In genomic region chr13:34192414-34193191, GRCm38 (mm10) we compare ENCODE assay signal across 9 mouse cellular contexts. TPM values are rescaled to one million over a fixed set of nuclear protein-coding genes. Genes with fewer than 3 reads are reported as not detected.
A peak's percentile ranks its signal among the peaks of the same experiment; 100 is the strongest.
DNase-seq lines count a peak whose midpoint lies in the region; ATAC-seq lines count a peak whose summit lies in the region.
"Had no signal": no experiment of that assay in that cellular context is flagged by ENCODE, and none has a peak within 500 bp of the region (broad histone marks: within the 10 kb centered on the region; RNA-seq: fewer than 3 reads in every experiment).

No protein-coding gene starts in this region.

- peaks cover 70% of the 10 kb centered on the region for H3K36me3 ChIP-seq in hindbrain, embryonic 10.5 days
- peaks cover 8% of the 10 kb centered on the region for H3K36me3 ChIP-seq in stomach, embryonic 16.5 days (ENCODE audit: control insufficient read depth, insufficient read depth, low read length)

- ATAC-seq in stomach, embryonic 16.5 days (ENCODE audit: insufficient read depth, low FRiP score), result peak; percentile 65

- H3K27ac ChIP-seq in hindbrain, embryonic 10.5 days, result peak overlapping the region; percentile 80
- H3K27ac ChIP-seq in stomach, embryonic 16.5 days (ENCODE audit: low read length), result no peak overlapping the region
- H3K27ac ChIP-seq: liver, embryonic 15.5 days had no signal

- H3K9me3 ChIP-seq in hindbrain, embryonic 10.5 days, result no peaks in the 10 kb centered on the region
- no peaks in the 10 kb centered on the region for H3K9me3 ChIP-seq in stomach, embryonic 16.5 days (replicated peaks; ENCODE audit: control insufficient read depth, low read length)
- H3K9me3 ChIP-seq: liver, embryonic 15.5 days had no signal

- peak; percentile 17 for DNase-seq in embryo, embryonic 11 days
- DNase-seq in embryo, embryonic 10 days (ENCODE audit: low spot score), result no peak
- peak; percentile 31 to 43 for DNase-seq in urinary bladder, postnatal 36 days (ENCODE audit: low spot score in 2 of 2)
- DNase-seq in urinary bladder, adult 2 months (ENCODE audit: low spot score), result no peak
- no peak for DNase-seq in hindbrain, embryonic 10.5 days (ENCODE audit: low spot score)
- DNase-seq in layer of hippocampus, postnatal 25 days (ENCODE audit: extremely low spot score in 1 of 2, low spot score in 1 of 2), result peak; percentile 25 to 33
- DNase-seq in c-Kit-positive CD71-positive TER-119-positive erythroid progenitor cells, embryonic 14.5 days (ENCODE audit: low spot score), result no peak

- peaks cover 23% of the 10 kb centered on the region for H3K4me1 ChIP-seq in hindbrain, embryonic 10.5 days (replicated peaks)
- H3K4me1 ChIP-seq in stomach, embryonic 16.5 days (ENCODE audit: control insufficient read depth, insufficient read depth, low read length), result no peaks in the 10 kb centered on the region
- H3K4me1 ChIP-seq: liver, embryonic 15.5 days had no signal

- 71% methylated on average over 8 of the region's 8 CpGs for WGBS in hindbrain, embryonic 10.5 days
- WGBS in stomach, embryonic 16.5 days, result 70% methylated on average over 8 of the region's 8 CpGs

- no peaks in the 10 kb centered on the region for H3K27me3 ChIP-seq in hindbrain, embryonic 10.5 days (ENCODE audit: insufficient read depth, poor library complexity, severe bottlenecking)
- no peaks in the 10 kb centered on the region for H3K27me3 ChIP-seq in stomach, embryonic 16.5 days (ENCODE audit: control insufficient read depth, insufficient read depth, low read length)
- H3K27me3 ChIP-seq: liver, embryonic 15.5 days had no signal

- H3K4me3 ChIP-seq in hindbrain, embryonic 10.5 days, result no peak overlapping the region
- no peak overlapping the region for H3K4me3 ChIP-seq in stomach, embryonic 16.5 days (replicated peaks; ENCODE audit: low read length)
- H3K4me3 ChIP-seq: liver, embryonic 15.5 days had no signal

- no peak overlapping the region for H3K9ac ChIP-seq in stomach, embryonic 16.5 days (ENCODE audit: low read length)
- H3K9ac ChIP-seq: liver, embryonic 15.5 days had no signal

- no peak overlapping the region for H3K4me2 ChIP-seq in stomach, embryonic 16.5 days (ENCODE audit: low read depth, low read length)
- H3K4me2 ChIP-seq: liver, embryonic 15.5 days had no signal

RNA-seq across cellular contexts. Expression of gene Psmg4, which starts 29.8 kb away (rescaled TPM):
- polyA plus RNA-seq in urinary bladder, adult 2 months (2012; rRNA removed), result 61.5 and 69.2 TPM in 2 replicates
- polyA plus RNA-seq in hindbrain, embryonic 10.5 days (2016; fragmentation: Nextera tagmentation; extraction: Ambion mirVana), result 115 and 116 TPM in 2 replicates
- total RNA-seq in layer of hippocampus, postnatal 25 days (2021), result 10 to 100 TPM; 26.2 to 26.7 TPM
- polyA plus RNA-seq in stomach, embryonic 16.5 days (2015; fragmentation: Nextera tagmentation; extraction: Ambion mirVana), result 58.8 and 62.9 TPM in 2 replicates

Comparison
In these comparisons a context has a peak if more than half of its experiments do, and no peak if none do; other contexts are left out.
1. DNase-seq: peak in embryo, embryonic 11 days (single experiment), urinary bladder, postnatal 36 days (2 of 2) and layer of hippocampus, postnatal 25 days (2 of 2); none in embryo, embryonic 10 days (single experiment), urinary bladder, adult 2 months (single experiment), hindbrain, embryonic 10.5 days (single experiment) and c-Kit-positive CD71-positive TER-119-positive erythroid progenitor cells, embryonic 14.5 days (single experiment).